Mouse (Mus musculus): ENCODE results near the gene Aloxe3. TPM values are rescaled to one million over a fixed set of nuclear protein-coding genes. Genes with fewer than 3 reads are reported as not detected.

Gene Aloxe3
- polyA plus RNA-seq, 1 experiment from 2014 or later, result 0.16 TPM

DNA sequence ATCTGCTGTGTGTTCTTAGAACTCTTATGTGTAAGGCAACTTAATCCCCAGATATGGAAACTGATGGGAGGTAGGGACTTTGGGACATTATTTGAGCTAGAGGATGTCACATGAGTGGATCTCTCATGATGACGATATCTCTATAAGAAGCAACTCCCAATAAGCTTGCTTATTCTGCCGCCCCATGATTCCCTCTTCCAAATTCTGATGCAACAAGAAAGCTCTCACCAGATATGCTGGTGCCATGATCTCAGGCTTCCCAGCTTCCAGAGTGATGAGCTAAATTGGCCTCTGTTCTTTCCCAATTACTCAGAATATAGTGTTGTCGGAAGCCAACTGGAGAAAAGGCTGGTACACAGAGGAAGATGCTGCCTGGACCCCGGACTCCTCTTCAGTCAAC is 13.8 kb upstream of the Aloxe3 start:
- peak overlapping the region; percentile 51; the same call in 1 of the 2 replicates for H3K4me3 ChIP-seq

GRCm38 (mm10) chr11:69114018-69114417 is 11.7 kb upstream of the Aloxe3 start:
- H3K4me3 ChIP-seq, result no peak overlapping the region
- no peak overlapping the region for H3K4me2 ChIP-seq
- peaks cover 31% of the 10 kb centered on the region for H3K4me1 ChIP-seq
- 58% methylated on average over 3 of the region's 3 CpGs for WGBS
- no peak for ATAC-seq (ENCODE audit: borderline replicate concordance, extremely low read depth, low FRiP score, low TSS enrichment)
- H3K9me3 ChIP-seq, result no peaks in the 10 kb centered on the region
- peaks cover 7% of the 10 kb centered on the region for H3K36me3 ChIP-seq
- H3K27ac ChIP-seq, result no peak overlapping the region
- no peak overlapping the region for H3K9ac ChIP-seq
- no peaks in the 10 kb centered on the region for H3K27me3 ChIP-seq

More for the DNA sequence above, 13.8 kb upstream of the Aloxe3 start:
- WGBS, result 57% methylated on average over 4 of the region's 4 CpGs
- Histone ChIP-seq H3K27ac (no peak overlapping the region), H3K4me2 (peak overlapping the region; percentile 57), H3K36me3 (peaks cover 28% of the 10 kb centered on the region), H3K9me3 (no peaks in the 10 kb centered on the region), H3K27me3 (no peaks in the 10 kb centered on the region), H3K4me1 (peaks cover 21% of the 10 kb centered on the region), H3K9ac (no peak overlapping the region)
- ATAC-seq (ENCODE audit: borderline replicate concordance, extremely low read depth, low FRiP score, low TSS enrichment), result no peak

DNA sequence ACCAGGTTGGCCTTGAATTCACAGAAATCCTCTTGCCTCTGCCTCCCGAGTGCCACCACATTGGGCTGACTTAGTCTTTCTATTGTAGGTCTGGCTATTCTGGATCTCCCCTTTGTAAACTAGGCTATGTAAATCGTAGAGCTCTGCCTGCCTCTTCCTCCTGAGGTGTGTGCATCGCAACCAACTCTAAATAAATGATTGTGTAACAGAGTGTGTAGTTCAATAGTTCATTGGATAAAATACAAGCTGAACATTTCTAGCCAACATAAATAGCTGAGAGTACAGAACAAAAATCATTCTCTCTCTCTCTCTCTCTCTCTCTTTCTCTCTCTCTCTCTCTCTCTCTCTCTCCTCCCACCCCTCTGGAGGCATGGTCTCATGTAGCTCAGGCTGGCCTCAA is 11.1 kb upstream of the Aloxe3 start:
- H3K4me3 ChIP-seq, result no peak overlapping the region
- no peaks in the 10 kb centered on the region for H3K9me3 ChIP-seq
- ATAC-seq (ENCODE audit: borderline replicate concordance, extremely low read depth, low FRiP score, low TSS enrichment), result no peak
- peaks cover 1% of the 10 kb centered on the region for H3K36me3 ChIP-seq
- no peak overlapping the region for H3K4me2 ChIP-seq
- no peak overlapping the region for H3K9ac ChIP-seq
- no peak overlapping the region for H3K27ac ChIP-seq
- peaks cover 32% of the 10 kb centered on the region for H3K4me1 ChIP-seq
- WGBS, result 69% methylated on average over 3 of the region's 3 CpGs
- no peaks in the 10 kb centered on the region for H3K27me3 ChIP-seq

- H3K4me2 ChIP-seq, result peak overlapping the region; percentile 94
Observed at GRCm38 (mm10) chr11:69116843-69117242, 8.9 kb upstream of the Aloxe3 start.

DNA sequence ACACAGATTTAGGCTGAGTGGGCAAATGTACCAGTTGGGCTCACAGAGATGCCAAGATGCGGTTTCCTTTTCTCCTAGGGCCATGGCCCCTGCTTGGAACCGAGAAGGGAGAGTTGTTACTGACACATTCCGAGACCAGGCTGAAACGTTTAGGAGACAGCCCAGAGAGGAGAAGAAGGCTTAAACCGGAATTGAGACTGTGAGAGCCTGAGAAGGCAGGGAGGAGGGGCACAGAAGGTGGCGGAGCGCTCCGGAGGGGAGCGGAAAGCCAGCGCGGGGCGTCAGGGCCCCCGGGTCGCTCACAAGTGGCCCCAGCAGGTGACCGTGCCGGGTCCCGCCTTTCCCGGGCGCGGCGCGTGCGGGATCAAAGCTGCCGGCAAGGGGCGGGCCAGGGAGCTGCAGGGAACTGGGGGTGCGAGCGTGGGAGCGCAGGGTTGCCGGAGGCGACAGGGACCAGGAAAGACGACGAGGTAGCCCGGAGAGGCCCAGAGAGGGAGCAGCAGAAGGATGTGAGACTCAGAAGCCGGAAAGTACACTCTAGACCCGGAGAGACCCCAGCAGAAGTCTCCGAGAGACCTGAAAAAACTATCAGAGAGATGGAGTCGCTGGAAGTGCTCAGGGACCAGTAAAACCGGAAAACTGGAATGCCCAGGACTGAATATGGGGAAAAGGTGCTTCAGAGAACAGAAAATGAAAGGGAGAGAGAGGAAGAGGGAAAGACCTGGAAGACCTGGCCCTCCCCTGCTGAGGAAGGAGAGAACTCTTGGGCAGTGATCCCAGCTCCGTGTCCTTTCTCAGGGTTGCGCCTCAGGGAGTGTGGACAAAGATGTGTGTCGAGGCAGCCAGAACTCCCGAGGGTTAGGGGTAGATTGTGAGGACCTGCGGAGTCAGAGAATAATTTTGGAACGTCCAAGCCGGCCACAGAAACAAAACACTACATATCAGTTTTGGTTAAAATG is 7.7 kb upstream of the Aloxe3 start:
- ATAC-seq (ENCODE audit: borderline replicate concordance, extremely low read depth, low FRiP score, low TSS enrichment), result no peak
- Histone ChIP-seq H3K9me3 (no peaks in the 10 kb centered on the region), H3K27ac (peak overlapping the region; percentile 89), H3K36me3 (no peaks in the 10 kb centered on the region), H3K4me1 (peaks cover 38% of the 10 kb centered on the region), H3K27me3 (no peaks in the 10 kb centered on the region), H3K9ac (peak overlapping the region; percentile 59), H3K4me2 (peak overlapping the region; percentile 94), H3K4me3 (peak overlapping the region; percentile 66)
- WGBS, result under 1% methylated on average over 45 of the region's 45 CpGs

More at GRCm38 (mm10) chr11:69116843-69117242, 8.9 kb upstream of the Aloxe3 start:
- H3K9me3 ChIP-seq, result no peaks in the 10 kb centered on the region
- no peak overlapping the region for H3K27ac ChIP-seq
- WGBS, result 51% methylated on average over 5 of the region's 5 CpGs
- no peaks in the 10 kb centered on the region for H3K27me3 ChIP-seq
- peak overlapping the region; percentile 66; the same call in 1 of the 2 replicates for H3K4me3 ChIP-seq
- H3K9ac ChIP-seq, result no peak overlapping the region
- H3K4me1 ChIP-seq, result peaks cover 41% of the 10 kb centered on the region
- H3K36me3 ChIP-seq, result no peaks in the 10 kb centered on the region
- no peak for ATAC-seq (ENCODE audit: borderline replicate concordance, extremely low read depth, low FRiP score, low TSS enrichment)

- H3K9ac ChIP-seq, result peak overlapping the region; percentile 59
- no peak for ATAC-seq (ENCODE audit: borderline replicate concordance, extremely low read depth, low FRiP score, low TSS enrichment)
Observed at GRCm38 (mm10) chr11:69118765-69119164, 6.9 kb upstream of the Aloxe3 start.

GRCm38 (mm10) chr11:69119446-69120155 is 6.1 kb upstream of the Aloxe3 start:
- peak overlapping the region; percentile 94 for H3K4me2 ChIP-seq
- H3K4me1 ChIP-seq, result peaks cover 40% of the 10 kb centered on the region
- H3K27me3 ChIP-seq, result no peaks in the 10 kb centered on the region
- 37% methylated on average over 14 of the region's 14 CpGs for WGBS
- H3K36me3 ChIP-seq, result no peaks in the 10 kb centered on the region
- ATAC-seq (ENCODE audit: borderline replicate concordance, extremely low read depth, low FRiP score, low TSS enrichment), result no peak
- H3K27ac ChIP-seq, result no peak overlapping the region
- H3K4me3 ChIP-seq, result peak overlapping the region; percentile 80
- no peaks in the 10 kb centered on the region for H3K9me3 ChIP-seq
- peak overlapping the region; percentile 3; the same call in 1 of the 2 replicates for H3K9ac ChIP-seq

More at GRCm38 (mm10) chr11:69118765-69119164, 6.9 kb upstream of the Aloxe3 start:
- Histone ChIP-seq H3K9me3 (no peaks in the 10 kb centered on the region), H3K4me3 (peak overlapping the region; percentile 66), H3K27ac (no peak overlapping the region), H3K4me2 (peak overlapping the region; percentile 94), H3K27me3 (no peaks in the 10 kb centered on the region), H3K4me1 (peaks cover 40% of the 10 kb centered on the region), H3K36me3 (no peaks in the 10 kb centered on the region)
- WGBS, result 0% methylated on average over 15 of the region's 15 CpGs

DNA sequence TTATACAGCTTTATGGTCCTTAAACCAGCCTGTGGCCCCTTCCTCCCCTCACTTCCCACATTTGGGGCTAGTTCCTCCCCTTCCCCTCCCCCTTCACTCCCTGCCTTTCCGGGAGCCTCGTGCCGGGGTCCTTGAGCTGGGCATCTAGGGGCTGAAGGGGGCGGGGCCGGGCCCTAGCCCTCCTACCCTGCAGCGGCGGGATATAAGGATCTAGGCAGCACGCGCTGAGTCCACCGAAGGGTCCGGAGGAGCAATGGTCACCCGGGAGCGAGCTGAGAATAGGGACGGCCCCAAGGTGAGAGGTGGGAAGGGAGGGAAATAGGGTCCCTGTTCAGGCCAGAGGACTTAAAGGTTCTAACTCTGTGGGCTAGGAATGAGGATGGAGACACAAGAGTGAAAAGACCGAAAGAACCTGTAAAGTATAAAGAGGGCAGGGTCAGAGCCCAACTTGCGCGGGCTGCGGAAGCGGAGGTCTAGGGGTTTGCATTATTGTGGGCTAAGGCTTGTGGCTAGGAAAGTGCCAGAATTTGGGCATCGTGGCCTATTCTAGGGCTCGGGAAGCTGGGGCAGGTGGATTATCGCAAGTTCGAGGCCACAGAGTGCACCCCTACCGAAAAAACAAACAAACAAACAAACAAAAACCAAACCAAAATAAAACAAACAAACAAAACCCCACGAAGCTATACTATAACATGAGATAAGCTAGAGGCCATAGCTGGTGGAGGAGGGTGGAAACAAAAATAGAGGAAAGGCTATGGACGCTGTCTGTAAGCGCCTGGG is 5.3 kb upstream of the Aloxe3 start, which contains the start of gene Hes7:
Hes7 (plus strand) TSS at position 184 of the 780 bp plus-strand sequence.
- Histone ChIP-seq H3K4me3 (peak within 1 kb of the TSS; percentile 80), H3K36me3 (no peaks in the 10 kb centered on the region), H3K9ac (peak within 1 kb of the TSS; percentile 78), H3K27me3 (no peaks in the 10 kb centered on the region), H3K4me2 (peak within 1 kb of the TSS; percentile 94), H3K27ac (peak within 1 kb of the TSS; percentile 98; the same call in 1 of the 2 replicates), H3K4me1 (peaks cover 40% of the 10 kb centered on the region), H3K9me3 (no peaks in the 10 kb centered on the region)
- no peak for ATAC-seq (ENCODE audit: borderline replicate concordance, extremely low read depth, low FRiP score, low TSS enrichment)
- WGBS, result under 1% methylated on average over 27 of the region's 27 CpGs

GRCm38 (mm10) chr11:69121001-69121740 is 4.5 kb upstream of the Aloxe3 start:
- under 1% methylated on average over 32 of the region's 33 CpGs for WGBS
- Histone ChIP-seq H3K36me3 (no peaks in the 10 kb centered on the region), H3K27ac (peak overlapping the region; percentile 98), H3K4me1 (peaks cover 48% of the 10 kb centered on the region), H3K9ac (peak overlapping the region; percentile 78), H3K27me3 (no peaks in the 10 kb centered on the region), H3K9me3 (no peaks in the 10 kb centered on the region), H3K4me3 (peak overlapping the region; percentile 80), H3K4me2 (peak overlapping the region; percentile 94)
- ATAC-seq (ENCODE audit: borderline replicate concordance, extremely low read depth, low FRiP score, low TSS enrichment), result no peak

GRCm38 (mm10) chr11:69121741-69122335 is 3.9 kb upstream of the Aloxe3 start:
- peak overlapping the region; percentile 78 for H3K9ac ChIP-seq
- no peak; the same call in 1 of the 2 replicates for ATAC-seq (ENCODE audit: borderline replicate concordance, extremely low read depth, low FRiP score, low TSS enrichment)
- peaks cover 52% of the 10 kb centered on the region for H3K4me1 ChIP-seq
- under 1% methylated on average over 31 of the region's 32 CpGs for WGBS
- H3K36me3 ChIP-seq, result no peaks in the 10 kb centered on the region
- peak overlapping the region; percentile 94 for H3K4me2 ChIP-seq
- no peaks in the 10 kb centered on the region for H3K27me3 ChIP-seq
- peak overlapping the region; percentile 80 for H3K4me3 ChIP-seq
- no peaks in the 10 kb centered on the region for H3K9me3 ChIP-seq
- peak overlapping the region; percentile 98 for H3K27ac ChIP-seq

Measured in lung, embryonic 15.5 days (tissue).